ENCODE assay signal across 9 mouse cellular contexts in the genomic region with DNA sequence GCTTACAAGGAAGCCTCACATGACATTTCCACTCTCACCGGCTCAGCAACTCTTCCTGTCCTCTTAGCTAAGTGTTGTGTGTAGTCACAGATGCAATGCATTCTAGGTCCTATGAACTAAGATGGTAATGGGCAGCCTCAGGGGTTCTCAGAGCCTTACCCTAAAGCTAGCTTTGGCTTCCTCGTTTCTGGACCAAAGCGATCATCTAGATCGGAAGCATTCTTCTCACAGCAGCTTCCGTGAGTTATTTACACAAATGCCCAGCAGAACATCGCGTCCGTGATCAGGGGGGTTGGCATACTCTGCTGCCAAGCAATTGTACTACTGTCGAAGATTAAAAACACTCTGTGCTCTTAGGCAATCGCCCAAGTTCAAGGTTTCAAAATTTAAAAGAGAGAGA. TPM values are rescaled to one million over a fixed set of nuclear protein-coding genes. Genes with fewer than 3 reads are reported as not detected.
DNase-seq lines count a peak whose midpoint lies in the region; ATAC-seq lines count a peak whose summit lies in the region.
"Had no signal": no experiment of that assay in that cellular context is flagged by ENCODE, and none has a peak within 500 bp of the region (broad histone marks: within the 10 kb centered on the region; RNA-seq: fewer than 3 reads in every experiment).

No protein-coding gene starts in this region.

- no peaks in the 10 kb centered on the region for H3K36me3 ChIP-seq in erythroblast, embryonic 14.5 days (ENCODE audit: control insufficient read depth)
- no peaks in the 10 kb centered on the region for H3K36me3 ChIP-seq in heart, embryonic 16.5 days (ENCODE audit: control insufficient read depth, insufficient read depth)
- no peaks in the 10 kb centered on the region for H3K36me3 ChIP-seq in midbrain, embryonic 12.5 days

- no peaks in the 10 kb centered on the region for H3K9me3 ChIP-seq in erythroblast, embryonic 14.5 days (ENCODE audit: control insufficient read depth, low read length)
- no peaks in the 10 kb centered on the region for H3K9me3 ChIP-seq in heart, embryonic 16.5 days (replicated peaks; ENCODE audit: control insufficient read depth, low read length)
- no peaks in the 10 kb centered on the region for H3K9me3 ChIP-seq in midbrain, embryonic 12.5 days

- 0 out of 2 replicates have a peak overlapping the region, but pooled peaks have one; percentile 25 for H3K27ac ChIP-seq in heart, embryonic 16.5 days (ENCODE audit: low read length)
- no peak overlapping the region for H3K27ac ChIP-seq in midbrain, embryonic 12.5 days (replicated peaks)

- peaks cover 12% of the 10 kb centered on the region for H3K4me1 ChIP-seq in erythroblast, embryonic 14.5 days (ENCODE audit: control insufficient read depth)
- peaks cover 5% of the 10 kb centered on the region for H3K4me1 ChIP-seq in heart, embryonic 16.5 days (ENCODE audit: control insufficient read depth, insufficient read depth, low read length)
- 0 out of 2 replicates have a peak, but pooled peaks cover 9% of the 10 kb centered on the region for H3K4me1 ChIP-seq in midbrain, embryonic 12.5 days

- WGBS in heart, embryonic 16.5 days = 11% methylated on average over 10 of the region's 10 CpGs
- WGBS in midbrain, embryonic 12.5 days = 37% methylated on average over 10 of the region's 10 CpGs

- peak; percentile 55 to 83 for DNase-seq in kidney, postnatal 36 days
- no peak for DNase-seq in Muller cell, postnatal 12 days (ENCODE audit: inconsistent ontology term)
- DNase-seq in left cerebral cortex, adult 18-20 months (ENCODE audit: low spot score in 2 of 2) = no peak

- no peak for ATAC-seq in erythroblast, adult 5-6 weeks (replicated peaks; ENCODE audit: low FRiP score, poor library complexity, severe bottlenecking)
- ATAC-seq in common myeloid progenitor, adult 5-6 weeks (replicated peaks; ENCODE audit: low read depth, poor library complexity, severe bottlenecking) = peak; percentile 16; the same call in 1 of the 2 replicates
- ATAC-seq in heart, embryonic 16.5 days (replicated peaks; ENCODE audit: extremely low read depth, insufficient read depth, low FRiP score) = no peak
- no peak for ATAC-seq in midbrain, embryonic 12.5 days (ENCODE audit: low FRiP score, low read depth)

- H3K4me3 ChIP-seq in erythroblast, embryonic 14.5 days (replicated peaks) = peak overlapping the region; percentile 55
- H3K4me3 ChIP-seq in heart, embryonic 16.5 days (ENCODE audit: low read length) = peak overlapping the region; percentile 66
- H3K4me3 ChIP-seq in midbrain, embryonic 12.5 days = peak overlapping the region; percentile 48

- peak overlapping the region; percentile 97 for H3K4me2 ChIP-seq in heart, embryonic 16.5 days (ENCODE audit: low read depth, low read length)
- H3K4me2 ChIP-seq in midbrain, embryonic 12.5 days (replicated peaks) = peak overlapping the region; percentile 75

- no peaks in the 10 kb centered on the region for H3K27me3 ChIP-seq in erythroblast, embryonic 14.5 days (ENCODE audit: control insufficient read depth)
- H3K27me3 ChIP-seq in heart, embryonic 16.5 days (ENCODE audit: control insufficient read depth, insufficient read depth, low read length) = no peaks in the 10 kb centered on the region
- peaks cover 9% of the 10 kb centered on the region; the same call in 1 of the 2 replicates for H3K27me3 ChIP-seq in midbrain, embryonic 12.5 days
- H3K27me3 ChIP-seq: Patski had no signal

- H3K9ac ChIP-seq in heart, embryonic 16.5 days (ENCODE audit: low read length) = peak overlapping the region; percentile 74
- H3K9ac ChIP-seq in midbrain, embryonic 12.5 days (replicated peaks) = peak overlapping the region; percentile 51; the same call in 1 of the 2 replicates

RNA-seq across cellular contexts. Expression of gene Pfkfb3, which starts 19.1 kb away (rescaled TPM):
- polyA plus RNA-seq in erythroblast, embryonic 14.5 days (2012) = 0.01 TPM in 2 replicates
- total RNA-seq in erythroblast, adult 5-6 weeks (2015; ENCODE audit: low replicate concordance) = 11.5 and 27.3 TPM in 2 replicates
- total RNA-seq in erythroblast, adult 5-6 weeks (2017; ENCODE audit: low replicate concordance) = 5.0 and 11.5 TPM in 2 replicates
- 12.1 and 30.2 TPM in 2 replicates for total RNA-seq in common myeloid progenitor, adult 5-6 weeks (2017)
- 9.5 and 12.3 TPM in 2 replicates for polyA plus RNA-seq in heart, embryonic 16.5 days (2015; fragmentation: Nextera tagmentation; extraction: Ambion mirVana)
- 14.9 and 16.3 TPM in 2 replicates for polyA plus RNA-seq in midbrain, embryonic 12.5 days (2016; fragmentation: Nextera tagmentation; extraction: Ambion mirVana)
- 10 to 100 TPM; 38.1 to 42.3 TPM for total RNA-seq in left cerebral cortex, adult 18-20 months (2021)

Comparison
In these comparisons a context has a peak if more than half of its experiments do, and no peak if none do; other contexts are left out.
1. DNase-seq: peak in kidney, postnatal 36 days (2 of 2); none in Muller cell, postnatal 12 days (single experiment) and left cerebral cortex, adult 18-20 months (0 of 2).
2. Peak in every context shown above with its lines, with median percentiles within 50 percentile points of each other: H3K4me3 ChIP-seq.